Mouse (Mus musculus) testis, postnatal 10 days (tissue): Measurements from ENCODE around the gene Prmt1.

Experiments used
- DNase-seq: peaks from one replicate; pipeline ENCODE4 v3.0.0; 2021; ENCODE audit warnings: low spot score

Gene Prmt1

DNA sequence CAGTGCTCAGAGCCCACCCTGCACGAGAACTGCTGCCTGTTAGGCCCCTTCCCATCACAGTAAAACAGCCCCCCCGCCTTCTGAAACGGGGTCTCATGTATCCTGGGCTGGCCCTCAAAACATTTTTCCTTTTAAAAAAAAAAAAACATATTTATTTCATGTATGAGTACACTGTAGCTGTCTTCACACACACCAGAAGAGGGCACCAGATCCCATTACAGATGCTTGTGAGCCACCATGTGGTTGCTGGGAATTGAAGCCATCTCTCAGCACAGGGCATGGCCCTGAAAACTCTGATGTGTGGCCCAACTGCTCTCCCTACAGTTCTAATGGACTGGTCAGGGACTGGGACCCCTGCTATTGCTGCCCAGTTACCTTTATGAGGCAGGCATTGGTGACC is 8.1 kb downstream of the Prmt1 start:
- no peak for DNase-seq

DNA sequence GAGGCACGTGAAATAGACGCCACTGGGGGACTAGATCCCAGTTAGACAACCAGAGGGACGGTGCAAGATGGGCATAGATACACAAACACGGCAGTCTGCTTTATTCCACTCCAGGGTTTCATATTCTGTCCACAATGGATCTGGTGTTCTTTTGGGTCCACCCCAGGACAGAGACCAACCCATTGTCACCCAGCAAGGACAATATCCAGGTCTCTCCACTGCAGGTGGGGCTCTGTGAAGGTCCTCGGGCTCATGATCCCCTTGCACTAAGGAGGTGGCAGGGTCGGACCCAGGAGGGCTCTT is 11.3 kb downstream of the Prmt1 start:
- no peak for DNase-seq

GRCm38 (mm10) chr7:44974383-44975116 is 11.8 kb downstream of the Prmt1 start, which contains the start of gene Cpt1c:
Cpt1c (minus strand) TSS chr7:44974851.
- peak; percentile 89 for DNase-seq

DNA sequence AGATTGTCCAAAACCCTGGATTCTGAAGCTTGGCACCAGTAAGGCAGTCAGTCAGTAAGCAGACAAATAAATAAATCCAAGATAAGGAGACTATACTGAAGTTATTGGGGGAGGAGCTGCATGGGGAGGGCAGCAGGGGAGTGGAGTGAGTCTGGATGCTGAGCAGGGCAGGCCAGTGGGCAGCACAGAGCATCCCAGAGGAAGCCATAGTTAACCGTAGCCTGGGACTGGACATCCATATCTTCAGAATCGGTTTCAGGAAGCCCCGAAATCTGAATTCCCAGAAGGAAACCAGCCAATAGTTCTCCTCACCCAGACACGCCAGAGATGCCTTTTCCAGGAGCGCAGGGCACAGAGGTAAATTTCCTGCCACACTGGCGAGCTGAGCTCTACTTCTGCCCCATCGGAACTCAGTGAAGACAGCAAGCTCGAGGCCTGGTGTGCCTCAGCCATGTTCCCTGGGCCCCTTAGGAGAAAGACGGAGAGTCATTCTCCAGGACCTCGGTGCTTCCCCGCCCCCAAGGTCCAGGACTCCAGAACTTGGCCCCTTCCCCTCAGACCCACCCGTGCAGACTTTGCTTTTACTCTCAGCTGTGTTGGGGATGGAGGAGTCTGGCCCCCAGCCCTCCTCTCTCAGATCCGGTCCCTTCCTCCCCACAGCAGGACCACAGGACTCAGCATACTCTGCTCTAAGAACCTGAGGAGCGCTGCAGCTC is 12.8 kb downstream of the Prmt1 start:
- DNase-seq, result no peak

GRCm38 (mm10) chr7:44971142-44971541 is 15.2 kb downstream of the Prmt1 start:
- DNase-seq, result no peak

DNA sequence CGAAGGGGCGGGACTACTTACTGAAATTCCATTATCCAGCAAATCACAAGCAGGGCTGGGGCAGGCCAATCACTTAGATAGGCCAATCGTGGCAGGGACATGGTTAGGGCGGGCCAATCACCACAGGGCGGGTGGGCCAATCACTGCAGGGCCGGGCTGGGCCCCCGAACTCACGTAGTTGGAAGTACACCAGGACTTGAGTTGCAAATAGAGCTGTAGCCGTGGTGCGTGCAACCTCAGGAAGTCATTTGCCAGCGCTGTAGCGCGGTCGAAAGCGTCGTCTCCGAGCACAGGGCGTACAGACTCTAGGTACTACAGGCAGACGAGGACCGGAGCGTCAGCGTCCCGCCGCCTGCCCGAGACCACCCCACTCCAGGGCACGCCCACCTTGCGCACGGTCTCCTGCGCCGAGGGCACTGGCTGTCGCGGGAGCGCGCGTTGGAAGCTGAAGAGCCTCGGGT is 16.1 kb downstream of the Prmt1 start:
- peak; percentile 88 for DNase-seq

- no peak for DNase-seq
These were observed 19.7 kb downstream of the Prmt1 start for GRCm38 (mm10) chr7:44966638-44967037.

DNA sequence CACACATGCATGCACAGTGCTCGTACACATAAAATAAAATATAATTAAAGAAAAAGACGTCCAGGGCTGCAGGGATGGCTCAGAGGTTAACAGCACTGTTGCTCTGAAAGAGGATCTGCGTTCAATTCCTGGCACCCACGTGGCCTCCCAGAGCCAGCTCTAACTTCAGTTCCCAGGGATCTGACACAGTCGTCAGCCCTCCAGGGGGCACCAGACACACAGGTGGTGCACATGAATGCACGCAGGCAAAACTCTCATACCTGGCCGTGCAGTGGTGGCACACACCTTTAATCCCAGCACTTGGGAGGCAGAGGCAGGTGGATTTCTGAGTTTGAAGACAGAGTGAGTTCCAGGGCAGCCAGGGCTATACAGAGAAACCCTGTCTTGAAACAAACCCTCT is 20.4 kb downstream of the Prmt1 start:
- DNase-seq, result peak; percentile 54

DNA sequence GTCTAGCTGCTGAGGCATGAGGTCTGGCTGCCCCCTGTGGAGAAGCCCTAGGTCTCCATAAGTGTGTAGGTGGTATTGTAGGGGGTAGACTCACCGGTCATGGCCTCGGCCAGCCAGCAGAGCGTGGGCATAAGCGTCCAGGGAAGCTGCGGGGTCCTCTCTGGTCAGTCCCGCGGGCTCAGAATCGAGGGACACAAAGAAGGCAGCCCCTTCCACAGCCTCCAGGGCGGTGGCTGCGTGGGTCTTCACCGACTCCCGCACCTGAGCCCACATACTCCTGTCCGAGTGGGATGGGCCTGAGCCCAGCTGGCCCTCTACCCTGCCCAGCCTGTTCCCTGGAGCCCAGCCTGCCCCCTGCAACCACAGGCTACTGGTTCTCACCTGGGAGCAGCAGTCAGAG is 21.4 kb downstream of the Prmt1 start:
- DNase-seq, result no peak

DNA sequence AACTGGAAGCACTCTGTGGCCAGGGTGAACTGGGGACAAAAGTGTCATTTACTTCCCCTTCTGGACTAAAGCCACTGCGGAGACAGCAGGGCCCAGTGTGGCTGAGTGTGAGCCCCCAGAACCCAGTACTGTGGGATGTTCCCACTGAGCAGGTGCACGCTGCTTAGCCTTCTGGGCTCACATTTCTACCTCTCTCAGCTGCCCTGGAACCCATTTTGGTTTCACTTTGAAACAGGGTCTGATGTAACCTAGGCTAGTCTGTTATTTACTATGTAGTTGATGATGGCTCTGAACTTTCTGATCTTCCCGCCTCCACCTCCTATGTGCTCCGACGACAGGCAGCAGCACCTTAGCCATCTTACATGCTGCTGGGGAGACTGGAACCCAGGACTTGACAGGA is 23.5 kb downstream of the Prmt1 start:
- no peak for DNase-seq

DNA sequence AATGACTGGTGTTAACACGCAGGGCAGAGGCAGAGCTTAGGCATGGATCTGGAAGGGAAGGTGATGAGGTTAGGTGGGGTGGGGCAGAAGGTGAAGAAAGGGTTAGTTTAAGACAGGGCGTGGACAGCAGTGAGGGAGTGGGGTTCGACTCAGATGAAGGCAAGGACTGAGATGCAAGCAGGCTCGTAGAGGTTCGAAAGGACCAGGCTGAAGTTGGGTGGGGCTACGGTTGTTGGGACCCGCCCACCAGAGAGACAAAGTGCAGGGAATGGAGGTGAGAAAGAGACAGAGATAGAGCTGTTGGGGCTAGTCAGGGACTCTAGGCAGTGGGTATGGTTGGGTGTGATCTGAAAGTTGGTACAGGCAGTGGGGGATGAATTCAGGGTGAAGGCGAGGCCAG is 24.0 kb downstream of the Prmt1 start:
- DNase-seq, result no peak

GRCm38 (mm10) chr7:44960512-44960910 is 25.9 kb downstream of the Prmt1 start:
- DNase-seq, result no peak

DNA sequence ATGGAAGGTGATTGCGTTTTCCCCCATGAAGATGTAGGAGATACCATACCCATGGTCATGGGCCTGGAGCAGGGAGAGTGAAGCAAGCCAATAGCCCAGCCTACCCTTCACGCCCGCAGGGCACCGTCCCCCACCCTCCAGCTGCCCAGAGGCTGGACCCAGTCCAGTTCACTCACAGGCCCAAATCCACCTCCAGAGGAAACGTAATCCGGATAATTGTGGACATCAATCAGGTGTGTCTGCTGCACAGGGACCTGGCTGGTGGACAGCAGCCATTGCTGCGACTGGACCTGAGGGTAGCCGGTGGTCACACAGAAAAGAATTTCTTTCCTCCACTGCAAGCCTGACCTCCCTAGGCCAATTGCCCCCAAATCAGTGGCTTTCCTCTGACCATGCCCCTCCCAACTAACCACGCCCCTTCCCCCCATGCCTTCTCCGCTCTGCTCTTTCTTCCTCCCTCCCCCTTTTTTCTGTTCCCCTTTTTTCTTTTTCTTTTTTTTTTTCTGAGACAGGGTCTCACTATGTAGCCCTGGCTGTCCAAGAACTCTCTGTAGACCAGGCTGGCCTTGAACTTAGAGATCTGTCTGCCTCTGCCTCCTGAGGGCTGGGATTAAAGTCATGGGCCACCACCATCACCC is 26.4 kb downstream of the Prmt1 start:
- DNase-seq, result peak; percentile 46

DNA sequence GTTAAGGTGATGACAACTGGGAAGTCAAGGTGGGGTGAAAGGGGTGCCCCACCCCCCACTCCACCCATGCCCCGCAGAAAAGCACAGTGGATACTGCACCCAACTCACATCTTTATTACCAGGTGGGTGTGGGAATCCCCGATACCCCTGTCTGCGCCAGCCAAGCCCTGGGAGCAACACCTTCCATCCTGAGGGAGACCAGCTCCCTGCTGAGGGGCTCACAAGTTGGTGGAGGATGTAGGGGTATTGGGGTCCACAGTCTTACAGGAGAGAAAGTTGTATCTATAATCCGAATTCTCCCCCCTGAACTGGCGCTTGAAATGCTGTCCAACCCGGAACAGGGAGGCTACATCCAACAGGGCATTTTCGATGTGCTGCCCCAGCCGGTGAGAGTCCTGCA is 27.1 kb downstream of the Prmt1 start:
- DNase-seq, result peak; percentile 40

GRCm38 (mm10) chr7:44958208-44958607 is 28.2 kb downstream of the Prmt1 start:
- DNase-seq, result peak; percentile 65

- DNase-seq, result peak; percentile 57
These were observed 29.1 kb downstream of the Prmt1 start for GRCm38 (mm10) chr7:44957183-44957835.

- peak; percentile 47 for DNase-seq
These were observed 30.1 kb downstream of the Prmt1 start for GRCm38 (mm10) chr7:44956266-44956665.

DNA sequence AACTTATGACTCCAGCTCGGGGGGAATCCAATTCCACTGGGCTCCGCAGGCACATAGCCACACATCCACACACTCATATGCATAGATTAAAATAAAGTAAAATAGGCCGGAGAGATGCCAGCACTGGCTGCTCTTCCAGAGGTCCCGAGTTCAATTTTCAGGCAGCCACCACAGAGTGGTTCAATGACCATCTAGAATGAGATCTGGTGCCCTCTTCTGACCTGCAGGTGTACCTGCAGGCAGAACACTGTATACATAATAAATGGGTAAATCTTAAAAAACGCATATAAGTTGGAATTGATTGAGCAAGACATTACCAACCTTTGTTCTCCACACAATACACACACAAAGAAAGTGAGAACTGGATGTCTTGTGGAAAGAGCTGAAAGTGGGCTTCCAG is 30.7 kb downstream of the Prmt1 start:
- DNase-seq, result no peak

- peak; percentile 48 for DNase-seq
These were observed 32.1 kb downstream of the Prmt1 start for GRCm38 (mm10) chr7:44954091-44954885.

DNA sequence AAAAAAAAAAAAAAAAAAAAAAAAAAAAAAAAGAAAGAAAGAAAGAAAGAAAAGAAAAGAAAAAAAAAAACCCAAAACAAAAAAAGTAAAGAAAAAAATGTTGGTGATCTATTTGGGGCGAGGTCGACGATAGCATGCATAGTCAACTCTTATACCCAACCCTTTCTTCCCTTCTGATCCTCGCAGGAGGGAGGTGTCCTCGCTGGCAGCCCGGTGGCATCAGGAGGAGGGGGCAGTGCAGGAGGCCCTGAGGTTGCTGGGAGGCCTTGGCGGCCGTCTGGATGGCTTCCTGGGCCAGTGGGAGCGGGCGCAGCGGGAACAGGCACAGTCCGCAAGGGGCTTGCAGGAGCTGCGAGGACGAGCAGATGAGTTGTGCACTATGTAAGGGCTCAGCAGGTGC is 32.8 kb downstream of the Prmt1 start:
- DNase-seq, result peak; percentile 47

DNA sequence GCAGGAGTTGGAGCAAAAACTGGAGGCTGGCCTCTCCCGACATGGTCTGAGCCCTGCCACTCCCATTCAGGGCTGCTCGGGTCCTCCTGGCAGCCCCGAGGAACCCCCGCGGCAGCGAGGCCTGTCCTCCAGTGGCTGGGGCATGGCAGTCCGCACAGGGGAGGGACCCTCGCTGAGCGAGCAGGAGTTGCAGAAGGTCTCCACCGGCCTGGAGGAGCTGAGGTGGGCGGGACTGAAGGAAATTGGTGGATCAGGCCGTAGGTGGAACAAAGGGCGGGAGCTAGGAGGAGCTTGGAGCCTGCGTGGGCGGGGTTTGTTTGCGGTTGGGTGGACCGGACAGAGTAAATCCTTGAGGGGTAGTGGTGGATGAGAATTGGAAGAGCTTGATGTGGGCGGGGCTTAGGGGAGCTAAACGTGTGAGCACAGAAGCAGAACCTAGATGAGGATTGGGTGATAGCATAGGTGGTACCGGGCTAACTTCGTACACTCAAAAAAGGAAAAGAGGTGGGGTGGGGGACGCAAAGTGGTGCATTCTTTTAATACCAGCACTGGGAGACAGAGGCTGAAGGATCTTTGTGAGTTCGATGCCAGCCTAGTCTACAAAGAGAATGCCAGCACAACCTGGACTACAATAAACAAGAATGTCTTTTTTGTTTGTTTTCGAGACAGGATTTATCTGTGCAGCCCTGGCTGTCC is 33.6 kb downstream of the Prmt1 start:
- DNase-seq, result peak; percentile 97
